Mouse (Mus musculus) heart, embryonic 11.5 days (tissue): Measurements from ENCODE around the gene Atp2b2. TPM values are rescaled to one million over a fixed set of nuclear protein-coding genes. Genes with fewer than 3 reads are reported as not detected.

Experiments
- ATAC-seq: fragments of 200-750 bp; cut with Nextera tagmentation; replicated peaks from 2 replicates; pipeline ENCODE4 v1.8.0; 2017; ENCODE audit warnings: moderate library complexity; ENCODE audit not compliant: insufficient number of reproducible peaks, low FRiP score, low TSS enrichment
- H3K27ac ChIP-seq: fragments of 300-500 bp; sonication (generic); 2 replicates; pipeline ENCODE4 v1.5.1; 2014; ENCODE audit warnings: mild to moderate bottlenecking, low read depth, low read length
- H3K27me3 ChIP-seq: fragments of 300-500 bp; sonication (generic); 2 replicates; pipeline ENCODE4 v1.6.1; 2014; ENCODE audit warnings: mild to moderate bottlenecking, low read length, mixed read lengths; ENCODE audit not compliant: control insufficient read depth, insufficient read depth
- H3K36me3 ChIP-seq: fragments of 300-500 bp; sonication (generic); 2 replicates; pipeline ENCODE4 v1.6.1; 2014; ENCODE audit warnings: mild to moderate bottlenecking, low read length, moderate library complexity, mixed read lengths; ENCODE audit not compliant: control insufficient read depth, insufficient read depth
- H3K4me1 ChIP-seq: fragments of 300-500 bp; sonication (generic); 2 replicates; pipeline ENCODE4 v1.6.1; 2014; ENCODE audit warnings: low read length; ENCODE audit not compliant: control insufficient read depth, insufficient read depth
- H3K4me2 ChIP-seq: fragments of 300-500 bp; sonication (generic); 2 replicates; pipeline ENCODE4 v1.6.1; 2014; ENCODE audit warnings: mild to moderate bottlenecking, moderate library complexity
- H3K4me3 ChIP-seq: fragments of 300-500 bp; sonication (generic); 2 replicates; pipeline ENCODE4 v1.5.1; 2014; ENCODE audit warnings: low read depth, low read length
- H3K9ac ChIP-seq: fragments of 300-500 bp; sonication (generic); 2 replicates; pipeline ENCODE4 v1.6.1; 2014; ENCODE audit warnings: mild to moderate bottlenecking, low read depth, low read length, moderate library complexity
- H3K9me3 ChIP-seq: fragments of 300-500 bp; sonication (generic); replicated peaks from 2 replicates; pipeline ENCODE4 v1.6.1; 2016; ENCODE audit warnings: low read length; ENCODE audit not compliant: control insufficient read depth
- WGBS: fragments of 180-500 bp; shearing (Covaris S2); extraction: QIAGEN DNeasy Blood & Tissue Kit; methylation state at CpG from one replicate; pipeline ENCODE4 v1.1.7; 2014; ENCODE audit not compliant: insufficient replicate concordance; 5-methylcytosine and 5-hydroxymethylcytosine counted together
- polyA plus RNA-seq: library from polyadenylated mRNA; unstranded; fragments of >200 nt; fragmentation: Nextera tagmentation; extraction: Ambion mirVana; gene quantifications from 2 replicates; pipeline ENCODE4 v1.2.1, GENCODE M21; 2014

Atp2b2 gene
- polyA plus RNA-seq, 1 experiment from 2014 or later, result 0.40 TPM

DNA sequence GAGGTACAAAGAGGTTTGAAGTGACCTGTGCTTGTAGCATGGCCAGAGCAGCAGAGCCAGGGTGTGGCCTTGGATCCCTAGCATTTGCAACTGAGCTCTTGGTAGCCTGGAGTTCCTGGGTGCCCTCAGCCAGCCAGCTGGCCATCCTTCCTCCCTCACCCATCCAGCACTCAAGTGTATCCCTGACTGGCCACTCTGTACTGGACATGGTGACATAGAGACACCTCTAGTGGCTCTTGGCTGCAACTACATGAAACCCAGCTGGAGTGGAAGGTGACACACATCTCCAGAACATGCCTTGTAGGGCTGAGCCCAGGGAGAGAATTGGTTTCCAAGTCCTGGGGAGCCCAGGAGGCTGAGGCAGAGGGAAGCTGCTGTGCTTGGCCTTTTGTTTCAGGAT, 134.3 kb downstream of the Atp2b2 start:
- no peaks in the 10 kb centered on the region; the same call in 1 of the 2 replicates for H3K27me3 ChIP-seq
- no peak overlapping the region for H3K4me2 ChIP-seq
- H3K9ac ChIP-seq, result no peak overlapping the region
- H3K9me3 ChIP-seq, result no peaks in the 10 kb centered on the region
- no peak for ATAC-seq
- H3K4me3 ChIP-seq, result no peak overlapping the region
- no peak overlapping the region for H3K27ac ChIP-seq
- no peaks in the 10 kb centered on the region for H3K4me1 ChIP-seq
- no peaks in the 10 kb centered on the region for H3K36me3 ChIP-seq

DNA sequence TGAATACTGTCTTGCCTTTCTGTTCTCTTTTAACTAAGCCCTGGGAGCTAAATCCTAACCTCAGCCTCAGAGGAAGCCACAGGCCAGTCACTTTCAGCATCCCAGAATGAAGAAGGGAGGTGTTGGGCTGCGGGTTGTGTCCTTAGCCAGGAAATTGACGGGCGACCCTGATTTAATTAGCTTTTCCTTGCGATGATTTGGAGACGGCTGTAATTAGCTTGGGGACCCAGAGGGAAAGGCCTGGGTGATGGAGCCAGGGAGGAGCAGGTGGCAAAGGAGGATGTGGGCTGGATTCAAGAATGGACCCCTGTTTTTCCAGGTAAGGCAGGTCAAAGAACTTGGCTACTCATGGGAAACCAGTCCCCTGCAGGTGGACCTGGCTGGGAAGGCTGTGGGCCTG, 138.0 kb downstream of the Atp2b2 start:
- Histone ChIP-seq H3K4me1 (no peaks in the 10 kb centered on the region), H3K36me3 (no peaks in the 10 kb centered on the region), H3K9me3 (no peaks in the 10 kb centered on the region), H3K27me3 (0 out of 2 replicates have a peak, but pooled peaks cover 2% of the 10 kb centered on the region), H3K4me2 (no peak overlapping the region), H3K4me3 (no peak overlapping the region), H3K9ac (no peak overlapping the region), H3K27ac (no peak overlapping the region)
- ATAC-seq, result no peak
- 74% methylated on average over 5 of the region's 5 CpGs for WGBS

DNA sequence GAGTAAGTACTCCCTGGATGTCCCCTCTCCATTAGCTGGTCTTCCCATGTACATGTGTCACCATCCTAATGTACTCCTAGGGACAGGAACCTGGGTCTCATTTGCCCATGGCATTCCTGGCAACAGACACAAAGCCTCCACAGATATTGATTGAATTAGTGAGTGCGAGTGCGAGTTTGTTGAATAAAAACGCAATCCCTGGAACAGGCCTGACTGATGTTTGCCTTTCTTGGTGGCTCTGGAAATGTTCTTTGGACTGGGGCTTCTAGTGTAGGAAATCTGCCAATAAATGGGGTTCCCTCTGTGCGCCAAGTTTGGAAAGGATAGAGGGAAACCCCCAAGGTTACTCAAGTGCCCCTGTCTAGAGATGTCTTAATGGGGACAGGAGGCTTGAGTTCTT, 146.4 kb downstream of the Atp2b2 start:
- H3K27me3 ChIP-seq, result peaks cover 46% of the 10 kb centered on the region
- H3K4me3 ChIP-seq, result no peak overlapping the region
- no peak for ATAC-seq
- H3K4me2 ChIP-seq, result no peak overlapping the region
- no peaks in the 10 kb centered on the region for H3K36me3 ChIP-seq
- WGBS, result 80% methylated on average over 4 of the region's 4 CpGs
- no peak overlapping the region for H3K27ac ChIP-seq
- no peaks in the 10 kb centered on the region for H3K4me1 ChIP-seq
- no peaks in the 10 kb centered on the region for H3K9me3 ChIP-seq
- no peak overlapping the region for H3K9ac ChIP-seq

DNA sequence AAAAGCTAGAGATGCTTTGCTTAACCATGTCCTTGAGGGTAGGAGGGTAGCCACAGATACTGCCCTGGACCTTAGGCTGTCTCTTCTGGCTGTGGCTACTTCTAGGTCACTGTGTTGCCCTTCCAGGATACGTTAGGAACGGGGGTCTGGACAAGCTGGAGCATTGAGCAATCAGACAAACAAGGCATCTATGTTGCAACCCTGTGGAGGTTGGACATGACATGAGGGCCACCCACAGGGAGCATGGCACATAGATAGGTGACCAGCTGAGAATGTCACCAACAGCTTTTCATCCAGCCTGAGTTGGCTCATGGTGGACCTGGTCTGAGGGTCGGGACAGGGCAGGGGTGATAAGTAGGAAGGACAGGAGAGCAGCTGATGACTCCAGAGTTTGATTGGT, 148.4 kb downstream of the Atp2b2 start:
- H3K4me2 ChIP-seq, result no peak overlapping the region
- no peaks in the 10 kb centered on the region for H3K9me3 ChIP-seq
- H3K27ac ChIP-seq, result no peak overlapping the region
- peaks cover 66% of the 10 kb centered on the region for H3K27me3 ChIP-seq
- no peak overlapping the region for H3K9ac ChIP-seq
- 65% methylated on average over 3 of the region's 3 CpGs for WGBS
- H3K36me3 ChIP-seq, result no peaks in the 10 kb centered on the region
- H3K4me1 ChIP-seq, result no peaks in the 10 kb centered on the region
- ATAC-seq, result no peak
- H3K4me3 ChIP-seq, result no peak overlapping the region

DNA sequence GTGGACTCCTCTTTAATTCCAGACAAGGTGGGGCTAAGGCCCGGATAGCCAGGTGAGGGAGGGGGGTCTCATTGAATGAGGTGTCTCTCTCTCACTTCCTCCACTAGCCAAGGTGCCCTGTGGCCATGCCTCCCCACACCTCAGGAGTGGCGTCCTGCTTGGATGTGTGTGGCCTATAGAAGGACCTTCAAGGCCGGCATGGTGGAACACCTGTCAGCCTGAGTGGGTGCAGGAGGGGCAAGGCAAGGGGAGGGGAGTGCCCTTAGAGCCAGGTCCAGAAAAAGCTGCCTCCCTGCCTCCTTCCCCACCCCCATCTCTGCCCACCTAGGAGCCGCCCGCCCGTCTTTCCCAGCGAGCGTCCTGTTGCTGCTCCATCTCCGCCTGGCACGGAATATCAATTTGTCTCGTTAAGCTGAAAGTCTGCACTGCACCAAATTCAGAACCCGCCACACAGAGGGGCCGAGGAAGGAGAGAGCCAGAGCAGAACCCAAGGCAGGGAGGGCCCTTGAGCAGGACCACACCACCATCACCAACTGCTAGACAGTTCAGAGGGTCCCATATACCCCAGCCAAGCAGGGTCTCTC, 150.2 kb downstream of the Atp2b2 start:
- H3K9me3 ChIP-seq, result no peaks in the 10 kb centered on the region
- H3K9ac ChIP-seq, result no peak overlapping the region
- no peak overlapping the region for H3K4me3 ChIP-seq
- no peaks in the 10 kb centered on the region for H3K4me1 ChIP-seq
- no peak overlapping the region for H3K4me2 ChIP-seq
- no peaks in the 10 kb centered on the region for H3K36me3 ChIP-seq
- ATAC-seq, result 0 out of 2 replicates have a peak, but pooled peaks have one; percentile 24
- no peak overlapping the region for H3K27ac ChIP-seq
- peaks cover 70% of the 10 kb centered on the region for H3K27me3 ChIP-seq
- 46% methylated on average over 13 of the region's 13 CpGs for WGBS

DNA sequence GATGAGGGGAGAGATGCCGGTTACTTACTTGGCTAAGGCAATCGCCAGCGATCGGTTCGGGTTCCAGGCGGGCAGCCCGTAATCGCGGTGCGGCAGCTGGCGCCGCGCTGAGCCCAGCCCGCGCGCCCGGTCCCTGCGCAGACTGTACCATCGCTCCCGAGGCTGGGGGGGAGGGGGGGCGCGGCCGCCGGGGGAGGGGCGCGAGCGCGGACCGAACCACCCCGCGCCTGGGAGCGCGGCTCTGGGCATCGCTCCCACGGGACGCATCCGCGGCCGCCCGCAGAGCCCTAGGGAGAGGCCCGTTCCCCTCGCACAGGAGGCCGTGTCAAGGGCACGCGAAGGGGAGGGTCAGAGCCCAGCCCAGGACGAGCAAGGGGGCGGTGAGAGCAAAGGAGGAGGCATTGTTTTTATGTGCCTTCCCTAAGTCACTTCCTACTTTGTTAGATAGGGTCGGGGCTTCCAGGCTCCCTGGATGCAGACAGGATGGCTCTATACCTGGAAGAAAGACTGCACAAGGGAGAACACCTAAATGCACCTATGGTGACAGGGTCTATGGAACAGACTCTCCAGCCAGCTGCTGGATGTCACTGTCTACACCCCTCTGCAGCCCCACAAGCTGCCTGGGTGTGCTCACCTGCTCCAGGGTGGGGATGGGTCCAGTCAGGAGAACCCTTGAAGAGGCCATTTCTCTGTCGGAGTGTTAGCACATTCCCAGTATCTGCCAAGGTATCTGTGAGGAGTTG, 151.0 kb downstream of the Atp2b2 start:
- Histone ChIP-seq H3K9ac (no peak overlapping the region), H3K27ac (no peak overlapping the region), H3K4me3 (peak overlapping the region; percentile 42), H3K36me3 (no peaks in the 10 kb centered on the region), H3K4me2 (peak overlapping the region; percentile 64), H3K9me3 (no peaks in the 10 kb centered on the region), H3K4me1 (no peaks in the 10 kb centered on the region), H3K27me3 (peaks cover 70% of the 10 kb centered on the region)
- WGBS, result 1% methylated on average over 47 of the region's 49 CpGs
- ATAC-seq, result no peak

DNA sequence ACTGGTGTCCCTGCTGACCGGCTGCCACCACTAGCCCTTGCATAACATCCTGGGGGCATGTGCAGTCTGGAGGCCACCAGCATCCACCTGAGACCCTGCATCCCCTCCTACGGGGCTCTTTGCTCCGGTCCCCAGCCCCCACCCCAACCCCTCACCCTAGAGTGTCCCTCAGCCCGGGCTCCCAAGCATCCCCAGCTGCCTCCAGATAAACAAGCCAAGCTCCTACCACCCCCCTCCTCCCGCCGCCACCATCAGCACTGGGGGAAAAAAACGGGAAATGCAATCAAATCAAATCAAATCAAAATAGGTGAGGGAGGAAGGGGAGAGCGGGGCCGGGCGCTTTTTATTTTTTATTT, 151.6 kb downstream of the Atp2b2 start:
- Histone ChIP-seq H3K4me1 (no peaks in the 10 kb centered on the region), H3K9ac (no peak overlapping the region), H3K4me2 (peak overlapping the region; percentile 64), H3K36me3 (no peaks in the 10 kb centered on the region), H3K27me3 (peaks cover 68% of the 10 kb centered on the region), H3K27ac (no peak overlapping the region), H3K9me3 (no peaks in the 10 kb centered on the region), H3K4me3 (peak overlapping the region; percentile 42)
- WGBS, result 2% methylated on average over 10 of the region's 10 CpGs
- ATAC-seq, result no peak

DNA sequence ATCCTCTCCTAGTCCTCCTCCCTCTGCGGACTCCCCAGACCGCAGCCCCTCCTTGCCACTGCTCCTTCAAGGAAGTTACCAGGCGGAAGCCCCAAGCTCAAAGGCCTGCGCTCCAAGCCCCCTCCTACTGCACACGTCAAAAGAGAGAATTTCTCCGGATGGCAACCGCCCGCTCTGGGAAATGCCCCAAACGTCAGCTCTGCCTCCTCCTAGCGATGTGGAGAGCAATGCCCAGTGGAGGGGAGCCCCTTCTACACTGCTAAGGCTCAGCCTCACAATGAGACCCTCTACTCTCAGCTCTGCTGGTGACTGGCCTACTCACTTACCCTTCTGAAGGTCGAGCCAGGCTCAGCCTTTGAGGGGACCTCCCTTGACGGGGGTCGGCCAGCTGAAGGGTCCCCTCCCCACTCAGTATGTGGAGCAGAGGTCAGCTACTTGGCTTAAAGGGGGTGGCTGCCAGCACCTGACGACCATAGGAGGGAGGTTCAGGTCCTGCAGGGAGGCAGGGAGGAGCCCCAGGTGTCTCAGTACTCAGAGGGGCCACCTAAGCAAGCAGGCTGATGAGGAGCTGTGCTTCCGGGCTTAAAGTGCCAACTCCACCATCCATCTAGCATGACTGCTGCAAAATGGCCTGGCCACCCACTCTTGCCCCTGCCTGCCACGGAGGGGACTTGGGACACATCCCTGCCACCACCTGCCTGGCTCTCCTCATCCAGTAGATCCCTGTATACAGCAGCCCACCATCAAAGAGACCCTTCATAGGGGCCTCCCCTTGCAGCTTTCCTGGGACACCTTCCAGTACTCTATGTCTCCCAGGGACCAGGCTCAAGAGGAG, 152.2 kb downstream of the Atp2b2 start:
- 25% methylated on average over 16 of the region's 16 CpGs for WGBS
- H3K4me1 ChIP-seq, result no peaks in the 10 kb centered on the region
- no peak for ATAC-seq
- H3K36me3 ChIP-seq, result no peaks in the 10 kb centered on the region
- H3K27me3 ChIP-seq, result peaks cover 64% of the 10 kb centered on the region
- no peak overlapping the region for H3K27ac ChIP-seq
- peak overlapping the region; percentile 42 for H3K4me3 ChIP-seq
- no peaks in the 10 kb centered on the region for H3K9me3 ChIP-seq
- peak overlapping the region; percentile 64; the same call in 1 of the 2 replicates for H3K4me2 ChIP-seq
- no peak overlapping the region for H3K9ac ChIP-seq
